Mouse (Mus musculus) CH12.LX (cell line): ENCODE measurements around the gene Smok2a.
"Not testable (repeated sequence)": the region's sequence is repeated elsewhere in the genome, so short reads cannot be mapped to it uniquely, and the experiment has no call there.

Experiments
- CHD2 ChIP-seq: IDR thresholded peaks from 2 replicates; pipeline ENCODE4 v1.6.1; 2011; ENCODE audit warnings: low read length, improper control_type of control experiment
- CTCF ChIP-seq, 2 experiments: IDR thresholded peaks in 1 of 2; conservative IDR thresholded peaks in 1 of 2; 2 replicates each; pipeline ENCODE4 v1.5.1; 2011 to 2012; ENCODE audit warnings: low read depth in 2 of 2, low read length in 2 of 2, improper control_type of control experiment in 1 of 2, inconsistent platforms in 1 of 2, mild to moderate bottlenecking in 1 of 2, moderate library complexity in 1 of 2
- E2F4 ChIP-seq: IDR thresholded peaks from 2 replicates; pipeline ENCODE4 v1.6.1; 2011; ENCODE audit warnings: low read depth, low read length, improper control_type of control experiment; ENCODE audit not compliant: insufficient replicate concordance
- GABPA ChIP-seq: IDR thresholded peaks from 2 replicates; pipeline ENCODE4 v1.6.1; 2012; ENCODE audit warnings: low read depth, low read length, improper control_type of control experiment, inconsistent platforms; ENCODE audit not compliant: insufficient replicate concordance
- KAT2A ChIP-seq: IDR thresholded peaks from 2 replicates; pipeline ENCODE4 v1.6.1; 2012; ENCODE audit warnings: low read length, improper control_type of control experiment, inconsistent platforms; ENCODE audit not compliant: insufficient replicate concordance
- NELFE ChIP-seq: IDR thresholded peaks from 2 replicates; pipeline ENCODE4 v1.6.1; 2011; ENCODE audit warnings: low read depth, low read length, improper control_type of control experiment
- PAX5 ChIP-seq: IDR thresholded peaks from 2 replicates; pipeline ENCODE4 v1.6.1; 2012; ENCODE audit warnings: low read length, inconsistent platforms, mixed read lengths
- POLR2A ChIP-seq: IDR thresholded peaks from 2 replicates; pipeline ENCODE4 v1.6.1; 2011; ENCODE audit warnings: low read depth, mild to moderate bottlenecking, improper control_type of control experiment, low read length
- UBTF ChIP-seq: IDR thresholded peaks from 2 replicates; pipeline ENCODE4 v1.6.1; 2012; ENCODE audit warnings: low read depth, mild to moderate bottlenecking, inconsistent platforms, low read length, improper control_type of control experiment, moderate library complexity
- ZC3H11A ChIP-seq: IDR thresholded peaks from 2 replicates; pipeline ENCODE4 v1.6.1; 2012; ENCODE audit warnings: low read depth, mild to moderate bottlenecking, inconsistent platforms, low read length, improper control_type of control experiment
- ZMIZ1 ChIP-seq: IDR thresholded peaks from 2 replicates; pipeline ENCODE4 v1.6.1; 2012; ENCODE audit warnings: low read depth, mild to moderate bottlenecking, inconsistent platforms, low read length, improper control_type of control experiment

DNA sequence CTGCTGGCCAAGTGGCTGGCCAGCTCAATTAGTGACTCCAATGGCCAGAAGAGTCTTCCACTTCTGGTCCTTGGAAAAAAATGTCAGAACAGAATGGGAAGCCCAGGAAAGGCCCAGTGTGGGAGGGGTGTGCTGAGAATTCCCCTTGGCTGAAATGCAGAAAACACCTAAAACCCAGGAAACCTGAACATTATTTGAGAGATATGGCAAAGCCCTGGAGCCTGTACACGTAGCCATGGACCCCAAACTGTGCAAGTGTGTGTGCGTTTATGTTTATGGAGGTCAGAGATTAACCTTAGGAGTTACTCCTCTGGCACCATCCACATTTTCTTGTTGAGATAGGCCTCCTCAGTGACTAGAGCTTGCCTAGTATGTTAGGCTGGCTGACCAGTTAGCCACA lies 22.2 kb upstream of the Smok2a start:
- TF ChIP-seq CHD2; CTCF (conservative IDR thresholded peaks at IDR 0.05 in 1 of 2, IDR thresholded peaks at IDR 0.05 in 1 of 2; ENCODE audit: low read depth in 2 of 2, low read length in 2 of 2); NELFE; GABPA; POLR2A; ZMIZ1; ZC3H11A; UBTF; PAX5; E2F4; KAT2A: not testable (repeated sequence)
